Mouse (Mus musculus): Measurements from ENCODE around the gene Nipa1.

The Nipa1 gene

GRCm38 (mm10) chr7:55935025-55935424 is 84.7 kb downstream of the Nipa1 start:
- DNase-seq (ENCODE audit: low spot score in 2 of 2), result no peak

- DNase-seq (ENCODE audit: low spot score in 2 of 2), result no peak
Measured at GRCm38 (mm10) chr7:55928649-55929048, 91.1 kb downstream of the Nipa1 start.
